Mouse (Mus musculus): ENCODE data around the gene P3h3.

DNA sequence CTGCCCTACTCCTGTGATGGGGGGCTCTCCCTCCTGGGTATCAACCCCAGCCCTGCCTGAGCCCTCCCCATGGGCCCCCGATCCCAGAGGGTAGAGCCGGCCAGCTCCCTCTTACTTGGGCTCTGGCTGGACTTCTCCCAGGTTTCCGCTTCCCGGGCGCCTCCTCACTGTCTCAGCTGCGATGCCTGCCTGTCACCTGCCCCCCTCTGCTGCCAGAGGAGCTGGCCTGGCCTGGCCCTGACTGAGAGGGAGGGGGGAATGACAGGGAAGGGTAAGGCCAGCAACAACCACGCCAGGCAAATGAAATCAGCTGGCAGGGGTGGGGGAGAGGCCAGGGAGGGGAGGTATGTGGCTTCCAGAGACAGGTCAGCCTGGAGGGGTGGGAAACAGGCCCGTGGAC lies 17.7 kb downstream of the P3h3 start:
- TF ChIP-seq CTCF (IDR thresholded peaks at IDR 0.05; ENCODE audit: control insufficient read depth, insufficient read depth, low read length) (no peak), POLR2A (IDR thresholded peaks at IDR 0.05; ENCODE audit: borderline replicate concordance, control insufficient read depth, low read depth, low read length) (no peak)
